Mouse (Mus musculus): ENCODE measurements at regions not wholly inside any gene's neighbourhood (a gene's known extent, or its start where the extent isn't known, plus 50 kb on each side); places are given as distances from the start of the nearest gene placed in this dataset.

- Histone ChIP-seq H3K4me1 (ENCODE audit: insufficient read depth, low read length) (no peaks in the 10 kb centered on the region), H3K9me3 (ENCODE audit: low read length) (no peaks in the 10 kb centered on the region), H3K9ac (replicated peaks; ENCODE audit: low read length, poor library complexity, severe bottlenecking) (no peak overlapping the region), H3K36me3 (ENCODE audit: insufficient read depth, low read length) (no peaks in the 10 kb centered on the region), H3K4me3 (ENCODE audit: low read depth, low read length) (no peak overlapping the region), H3K4me2 (ENCODE audit: low read depth, low read length, poor library complexity, severe bottlenecking) (no peak overlapping the region), H3K27ac (ENCODE audit: low read depth, low read length) (no peak overlapping the region), H3K27me3 (ENCODE audit: insufficient read depth, low read length) (no peaks in the 10 kb centered on the region)
- ATAC-seq (ENCODE audit: low FRiP score) (no peak), DNase-seq (ENCODE audit: low spot score) (no peak)
- TF ChIP-seq CTCF (IDR thresholded peaks at IDR 0.05): no peak
- 92% methylated on average over 10 of the region's 10 CpGs for WGBS
Measured at GRCm38 (mm10) chr14:99456555-99456954, 158.1 kb downstream of the Klf5 start.

- ATAC-seq (ENCODE audit: low FRiP score): no peak
- Histone ChIP-seq H3K4me1 (ENCODE audit: insufficient read depth, low read length) (no peaks in the 10 kb centered on the region), H3K27me3 (ENCODE audit: insufficient read depth, low read length) (no peaks in the 10 kb centered on the region), H3K9me3 (ENCODE audit: low read length) (no peaks in the 10 kb centered on the region), H3K36me3 (ENCODE audit: insufficient read depth, low read length) (no peaks in the 10 kb centered on the region), H3K4me3 (ENCODE audit: low read depth, low read length) (no peak overlapping the region), H3K4me2 (ENCODE audit: low read depth, low read length, poor library complexity, severe bottlenecking) (no peak overlapping the region), H3K9ac (replicated peaks; ENCODE audit: low read length, poor library complexity, severe bottlenecking) (no peak overlapping the region), H3K27ac (ENCODE audit: low read depth, low read length) (no peak overlapping the region)
- TF ChIP-seq CTCF (IDR thresholded peaks at IDR 0.05): no peak
- 84% methylated on average over 6 of the region's 6 CpGs for WGBS
- DNase-seq (ENCODE audit: low spot score): no peak
Measured at GRCm38 (mm10) chr14:99457573-99457972, 159.1 kb downstream of the Klf5 start.

- no peaks in the 10 kb centered on the region for H3K27me3 ChIP-seq (ENCODE audit: insufficient read depth, low read length)
- DNase-seq (ENCODE audit: low spot score) (no peak), ATAC-seq (ENCODE audit: low FRiP score) (no peak)
- H3K4me2 ChIP-seq (ENCODE audit: low read depth, low read length, poor library complexity, severe bottlenecking): no peak overlapping the region
- no peak for TF ChIP-seq CTCF (IDR thresholded peaks at IDR 0.05)
- H3K9ac ChIP-seq (replicated peaks; ENCODE audit: low read length, poor library complexity, severe bottlenecking): no peak overlapping the region
- H3K4me3 ChIP-seq (ENCODE audit: low read depth, low read length): no peak overlapping the region
- no peaks in the 10 kb centered on the region for H3K4me1 ChIP-seq (ENCODE audit: insufficient read depth, low read length)
- no peaks in the 10 kb centered on the region for H3K9me3 ChIP-seq (ENCODE audit: low read length)
- WGBS: 91% methylated on average over 2 of the region's 2 CpGs
- no peak overlapping the region for H3K27ac ChIP-seq (ENCODE audit: low read depth, low read length)
- H3K36me3 ChIP-seq (ENCODE audit: insufficient read depth, low read length): no peaks in the 10 kb centered on the region
Measured at GRCm38 (mm10) chr14:99472111-99472510, 173.6 kb downstream of the Klf5 start.

GRCm38 (mm10) chr14:99475271-99475670 lies 176.8 kb downstream of the Klf5 start:
- H3K9me3 ChIP-seq (ENCODE audit: low read length): no peaks in the 10 kb centered on the region
- no peak overlapping the region for H3K4me2 ChIP-seq (ENCODE audit: low read depth, low read length, poor library complexity, severe bottlenecking)
- no peak for TF ChIP-seq CTCF (IDR thresholded peaks at IDR 0.05)
- ATAC-seq (ENCODE audit: low FRiP score) (no peak), DNase-seq (ENCODE audit: low spot score) (no peak)
- no peaks in the 10 kb centered on the region for H3K4me1 ChIP-seq (ENCODE audit: insufficient read depth, low read length)
- H3K36me3 ChIP-seq (ENCODE audit: insufficient read depth, low read length): no peaks in the 10 kb centered on the region
- no peaks in the 10 kb centered on the region for H3K27me3 ChIP-seq (ENCODE audit: insufficient read depth, low read length)
- H3K27ac ChIP-seq (ENCODE audit: low read depth, low read length): no peak overlapping the region
- WGBS: 64% methylated on average over 8 of the region's 8 CpGs
- H3K9ac ChIP-seq (replicated peaks; ENCODE audit: low read length, poor library complexity, severe bottlenecking): no peak overlapping the region
- H3K4me3 ChIP-seq (ENCODE audit: low read depth, low read length): no peak overlapping the region

GRCm38 (mm10) chr14:99480325-99481077 lies 182.0 kb downstream of the Klf5 start:
- WGBS: 61% methylated on average over 10 of the region's 10 CpGs

GRCm38 (mm10) chr14:99487981-99488380 lies 189.5 kb downstream of the Klf5 start:
- no peak for DNase-seq (ENCODE audit: low spot score)
- no peak overlapping the region for H3K27ac ChIP-seq (ENCODE audit: low read depth, low read length)
- H3K36me3 ChIP-seq (ENCODE audit: insufficient read depth, low read length): no peaks in the 10 kb centered on the region
- no peaks in the 10 kb centered on the region for H3K4me1 ChIP-seq (ENCODE audit: insufficient read depth, low read length)
- H3K4me3 ChIP-seq (ENCODE audit: low read depth, low read length): no peak overlapping the region
- no peaks in the 10 kb centered on the region for H3K27me3 ChIP-seq (ENCODE audit: insufficient read depth, low read length)
- no peak overlapping the region for H3K9ac ChIP-seq (replicated peaks; ENCODE audit: low read length, poor library complexity, severe bottlenecking)
- 75% methylated on average over 6 of the region's 6 CpGs for WGBS
- no peak for ATAC-seq (ENCODE audit: low FRiP score)
- no peak for TF ChIP-seq CTCF (IDR thresholded peaks at IDR 0.05)
- H3K4me2 ChIP-seq (ENCODE audit: low read depth, low read length, poor library complexity, severe bottlenecking): no peak overlapping the region
- H3K9me3 ChIP-seq (ENCODE audit: low read length): no peaks in the 10 kb centered on the region

More at GRCm38 (mm10) chr14:99480325-99481077, 182.0 kb downstream of the Klf5 start:
- TF ChIP-seq CTCF (IDR thresholded peaks at IDR 0.05): no peak
- DNase-seq (ENCODE audit: low spot score) (no peak), ATAC-seq (ENCODE audit: low FRiP score) (no peak)
- Histone ChIP-seq H3K27me3 (ENCODE audit: insufficient read depth, low read length) (no peaks in the 10 kb centered on the region), H3K27ac (ENCODE audit: low read depth, low read length) (no peak overlapping the region), H3K4me2 (ENCODE audit: low read depth, low read length, poor library complexity, severe bottlenecking) (no peak overlapping the region), H3K4me1 (ENCODE audit: insufficient read depth, low read length) (no peaks in the 10 kb centered on the region), H3K4me3 (ENCODE audit: low read depth, low read length) (no peak overlapping the region), H3K9ac (replicated peaks; ENCODE audit: low read length, poor library complexity, severe bottlenecking) (no peak overlapping the region), H3K36me3 (ENCODE audit: insufficient read depth, low read length) (no peaks in the 10 kb centered on the region), H3K9me3 (ENCODE audit: low read length) (no peaks in the 10 kb centered on the region)

Data from midbrain, postnatal 0 days (tissue).